Mouse (Mus musculus) B cell, adult 2 months (primary cell): ENCODE measurements at regions not wholly inside any gene's neighbourhood (a gene's known extent, or its start where the extent isn't known, plus 50 kb on each side); places are given as distances from the start of the nearest gene placed in this dataset.

Source experiments
- DNase-seq, 2 experiments: peaks; one replicate each; pipeline ENCODE4 v3.0.0; 2022

DNA sequence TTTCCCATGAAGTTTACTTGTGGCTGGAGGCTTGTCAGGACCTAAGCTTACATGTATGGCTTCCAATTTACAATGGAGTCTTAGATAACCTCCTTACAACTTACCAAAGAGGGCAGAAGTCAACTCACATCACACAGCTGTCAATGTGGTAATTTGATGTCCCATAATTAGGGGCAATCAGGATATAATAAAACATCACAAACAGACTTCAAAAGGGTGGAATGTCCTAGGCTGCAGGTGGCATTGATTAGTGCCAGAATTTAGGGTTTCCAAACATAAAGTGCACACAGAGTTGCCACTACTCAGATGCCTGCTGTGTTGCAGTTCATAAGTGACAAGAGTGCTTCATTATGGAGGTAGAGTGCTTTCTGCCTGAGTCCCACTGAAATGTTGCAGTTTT lies 227.9 kb downstream of the Rnd3 start:
- DNase-seq: no peak

DNA sequence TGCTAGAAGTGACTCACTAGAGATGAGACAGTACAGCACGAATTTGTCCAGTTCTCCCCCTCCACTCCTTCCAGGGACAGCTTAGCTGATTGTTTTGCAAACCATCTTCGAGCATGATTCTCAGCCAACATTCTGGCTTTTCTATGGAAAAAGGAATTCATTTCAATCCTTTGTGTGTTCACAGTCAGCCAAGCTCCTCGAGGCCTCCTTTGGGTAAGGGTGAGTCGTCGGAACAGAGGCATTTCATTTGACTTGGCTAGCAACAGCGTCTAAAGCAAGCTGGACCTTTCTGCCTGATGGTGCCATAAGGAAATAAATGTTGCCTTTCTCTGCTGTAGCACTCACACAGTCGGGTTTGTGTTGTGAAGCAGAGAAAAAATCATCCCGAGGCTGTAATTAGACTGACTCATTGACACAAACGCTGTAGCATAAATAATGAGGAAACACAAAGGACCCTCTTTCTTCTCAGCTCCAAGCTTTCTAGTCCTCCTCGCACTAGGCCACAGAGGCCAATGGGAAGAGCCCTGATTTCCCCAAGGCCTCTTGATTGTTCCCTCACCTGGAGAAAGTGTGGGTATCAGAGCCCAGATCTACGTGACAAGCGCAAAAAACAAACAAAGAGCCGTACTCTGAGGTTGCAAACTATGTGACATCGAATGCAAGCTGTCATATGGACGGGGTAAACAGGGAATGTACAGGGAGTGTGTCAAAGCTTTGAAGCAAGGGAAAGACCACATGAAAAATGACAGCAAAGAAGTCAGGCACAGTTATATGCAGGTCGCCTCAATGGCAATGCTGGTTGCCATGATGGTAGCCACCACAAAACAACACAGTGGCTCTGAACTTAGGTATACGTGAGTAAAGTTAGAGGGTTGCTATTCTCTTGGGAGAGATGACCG lies 232.3 kb downstream of the Rnd3 start:
- no peak for DNase-seq

DNA sequence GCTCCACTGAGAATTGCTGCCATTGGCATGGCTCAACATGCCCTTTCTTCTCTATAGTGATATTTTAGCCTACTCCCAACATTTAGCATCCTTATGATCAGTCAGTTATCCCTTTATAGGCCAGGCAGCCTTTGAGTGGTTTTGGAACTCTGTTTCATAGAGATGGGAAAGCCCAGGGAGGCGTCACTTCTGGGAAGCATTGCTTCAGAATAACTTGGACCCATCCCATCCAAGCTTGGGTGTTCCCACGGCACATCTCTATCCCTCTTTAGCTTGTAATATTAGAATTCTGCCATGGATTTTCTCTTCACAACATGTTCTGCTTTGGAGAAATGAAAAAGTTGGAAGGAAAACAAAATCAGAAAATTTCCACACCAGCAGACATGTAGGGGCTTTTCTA lies 233.8 kb downstream of the Rnd3 start:
- no peak for DNase-seq

DNA sequence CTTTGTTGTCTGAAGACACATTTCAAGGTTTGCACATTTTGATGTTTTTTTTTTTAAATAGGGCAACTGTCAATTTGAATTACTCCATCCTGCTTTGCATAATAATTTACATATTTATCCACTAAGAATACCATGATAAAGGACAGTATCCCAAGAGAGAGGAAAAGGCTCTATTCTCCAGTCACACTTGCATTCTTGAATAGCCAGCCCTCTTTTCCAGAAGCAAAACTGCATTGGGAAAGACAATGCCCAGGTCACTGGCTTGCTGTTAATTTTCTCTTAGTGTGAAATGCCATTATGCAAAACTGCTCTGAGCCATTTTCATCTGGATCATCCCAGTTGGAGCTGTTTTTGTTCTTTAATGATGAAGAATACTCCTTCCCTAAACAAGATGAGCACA lies 234.7 kb downstream of the Rnd3 start:
- DNase-seq: no peak

DNA sequence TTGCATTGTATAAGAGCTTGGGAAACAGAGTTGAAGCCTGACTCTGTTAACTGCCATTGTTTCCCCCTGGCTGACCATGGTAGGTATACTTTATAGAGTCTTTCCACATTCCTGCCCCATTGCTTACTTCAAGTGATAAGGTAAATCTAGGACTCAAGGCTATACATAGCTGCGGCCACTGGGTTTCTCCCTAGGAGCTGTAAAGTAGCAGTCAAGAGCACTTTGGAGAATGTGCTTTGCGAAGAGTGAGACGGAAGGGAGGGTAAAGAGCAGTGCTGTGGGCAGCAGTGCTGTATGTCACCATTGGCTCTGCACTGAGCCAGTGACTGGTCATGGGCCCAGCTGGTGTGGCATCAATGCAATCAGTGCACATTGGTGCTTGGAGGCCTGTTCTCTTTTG lies 240.1 kb downstream of the Rnd3 start:
- DNase-seq: no peak

DNA sequence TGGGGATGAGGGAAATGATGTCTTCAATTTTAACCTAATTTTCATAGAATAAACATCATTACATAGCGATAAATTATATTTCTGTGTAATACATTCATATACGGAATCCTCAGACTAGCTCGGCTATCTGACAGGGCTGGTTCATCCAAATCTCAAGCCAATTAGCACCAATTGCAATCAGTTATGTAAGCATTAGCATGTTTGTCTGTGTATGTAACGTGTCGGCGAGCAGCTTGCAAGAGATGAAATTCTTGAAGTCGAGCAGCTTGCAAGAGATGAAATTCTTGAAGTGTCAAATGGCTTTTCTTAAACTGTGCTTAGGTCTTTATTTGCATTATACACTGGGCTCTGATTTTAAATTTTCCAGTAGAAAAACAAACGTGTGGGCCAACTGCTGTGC lies 246.2 kb downstream of the Rnd3 start:
- no peak for DNase-seq

DNA sequence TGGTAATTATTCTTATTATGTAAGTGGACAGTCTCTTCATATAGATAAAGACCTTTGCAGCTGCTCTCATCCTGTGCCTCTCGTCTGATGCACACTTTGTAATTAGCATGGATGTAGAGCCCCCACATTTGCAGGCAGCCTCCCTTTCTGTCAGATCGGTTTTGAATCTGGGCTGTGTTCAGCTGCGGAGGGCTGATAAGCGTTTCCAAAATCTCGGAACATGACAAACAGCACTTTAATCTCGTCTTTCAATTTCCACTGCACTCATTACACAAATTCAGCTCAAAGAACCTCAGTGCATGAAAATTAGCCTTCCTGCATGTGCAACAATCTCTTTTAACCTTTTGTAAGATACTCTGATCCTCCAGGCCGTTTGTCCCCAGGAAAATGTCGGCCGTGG lies 246.7 kb downstream of the Rnd3 start:
- no peak for DNase-seq

DNA sequence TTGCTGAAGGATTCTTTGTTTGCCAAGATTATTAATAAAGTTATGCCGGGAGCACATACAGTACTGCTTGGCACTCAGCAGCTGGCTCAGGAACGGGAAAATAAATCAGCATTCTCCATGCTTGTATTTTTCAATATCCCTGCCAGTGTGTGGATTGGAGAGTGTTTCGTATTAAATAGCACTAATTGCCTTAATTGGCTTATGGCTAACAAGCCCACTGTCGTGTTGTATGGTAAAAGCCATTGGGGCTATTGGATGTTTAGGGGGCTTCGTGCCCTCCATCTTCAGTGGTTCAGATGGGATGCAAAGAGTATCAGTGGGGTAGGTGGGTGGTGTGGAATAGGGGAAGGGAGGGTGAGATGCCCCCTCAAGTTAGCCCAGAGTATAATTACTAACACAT lies 259.9 kb downstream of the Rnd3 start:
- DNase-seq: no peak

DNA sequence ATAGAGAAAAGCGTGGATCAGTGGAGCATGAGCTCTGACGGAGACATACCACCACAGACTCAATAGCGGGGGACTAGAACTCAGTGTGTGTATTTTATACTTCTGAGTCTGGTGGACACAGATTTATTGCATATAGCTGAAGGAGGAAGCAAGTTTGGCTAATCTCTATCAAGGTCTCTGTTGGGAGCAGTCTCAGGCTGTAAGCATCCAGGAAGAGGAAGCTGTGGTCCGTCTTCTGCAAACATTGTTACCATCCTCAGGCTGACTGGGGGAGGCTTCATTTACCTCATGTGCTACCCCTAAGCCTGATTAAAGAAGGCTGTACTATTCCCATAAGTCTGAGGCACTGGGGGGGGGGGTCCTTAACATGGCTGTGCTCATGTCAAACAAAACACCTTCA lies 261.0 kb downstream of the Rnd3 start:
- DNase-seq: no peak

DNA sequence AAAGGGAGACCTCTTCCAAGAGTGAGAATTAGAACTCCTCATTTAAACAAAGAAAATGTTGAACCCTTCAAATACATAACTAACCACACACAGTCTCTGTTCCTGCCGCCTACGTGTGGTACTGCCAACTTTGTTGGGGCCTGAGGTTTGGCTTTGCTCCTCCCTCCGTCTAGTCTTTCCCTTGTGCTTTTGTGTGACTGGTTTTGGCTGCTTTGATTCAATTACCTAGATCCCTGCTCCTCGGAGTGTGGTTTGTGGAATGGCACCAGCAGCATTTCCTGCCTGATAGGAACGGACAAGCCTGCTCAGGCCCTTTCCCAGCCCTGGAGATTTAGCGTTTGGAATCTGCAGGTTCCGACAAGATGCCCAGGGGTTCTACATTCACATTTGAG lies 263.0 kb downstream of the Rnd3 start:
- no peak for DNase-seq

DNA sequence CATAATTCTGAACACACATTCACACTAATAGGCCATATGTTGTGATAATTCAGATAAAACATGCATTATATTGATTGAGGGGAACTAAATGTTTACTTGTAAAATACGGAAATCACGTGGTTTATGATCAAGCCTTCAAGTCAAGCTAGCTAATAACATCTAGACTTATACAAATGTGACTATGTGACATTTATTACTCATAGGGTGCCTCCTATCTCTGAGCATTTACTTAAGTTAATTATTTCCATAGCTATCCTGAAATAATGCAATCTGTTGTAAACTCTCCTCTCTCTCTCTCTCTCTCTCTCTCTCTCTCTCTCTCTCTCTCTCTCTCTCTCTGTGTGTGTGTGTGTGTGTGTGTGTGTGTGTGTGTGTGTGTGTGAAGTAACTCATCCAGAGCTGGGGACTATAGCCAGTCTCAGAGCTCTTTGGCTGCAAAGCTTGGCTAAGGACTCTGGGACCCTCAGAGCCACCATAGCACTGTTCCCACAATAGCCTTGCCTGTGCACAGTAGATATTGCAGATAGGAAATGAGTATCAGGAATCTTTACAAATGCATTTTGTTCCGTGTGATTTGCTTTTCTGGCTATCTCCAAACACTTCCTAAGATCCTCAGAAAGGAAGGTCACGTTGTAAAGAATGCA lies 263.5 kb downstream of the Rnd3 start:
- no peak for DNase-seq

DNA sequence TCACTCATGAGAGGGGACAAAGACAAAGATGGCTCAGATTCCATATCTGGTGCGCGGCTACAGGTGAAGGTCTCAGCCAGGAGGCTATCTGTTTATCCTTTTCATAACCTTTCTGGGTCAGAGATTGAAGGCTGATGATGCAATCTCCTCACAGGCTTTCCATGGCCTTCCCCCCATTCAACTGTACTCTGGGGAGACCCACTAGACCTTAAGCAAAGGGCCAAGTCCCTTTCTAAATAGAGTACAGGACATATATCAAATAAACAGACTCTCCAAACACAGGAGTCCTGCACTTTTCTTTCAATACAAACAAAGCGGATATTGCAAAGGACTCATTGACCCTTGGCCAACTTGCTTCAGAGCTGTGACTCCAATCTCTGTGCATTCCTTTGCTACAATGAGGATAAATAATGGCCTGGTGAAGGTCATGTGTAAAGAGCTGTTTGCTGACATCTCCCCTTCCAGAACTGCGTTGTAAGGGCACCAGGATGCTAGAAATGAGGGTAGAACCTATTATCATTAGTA lies 267.3 kb downstream of the Rnd3 start:
- DNase-seq: no peak

DNA sequence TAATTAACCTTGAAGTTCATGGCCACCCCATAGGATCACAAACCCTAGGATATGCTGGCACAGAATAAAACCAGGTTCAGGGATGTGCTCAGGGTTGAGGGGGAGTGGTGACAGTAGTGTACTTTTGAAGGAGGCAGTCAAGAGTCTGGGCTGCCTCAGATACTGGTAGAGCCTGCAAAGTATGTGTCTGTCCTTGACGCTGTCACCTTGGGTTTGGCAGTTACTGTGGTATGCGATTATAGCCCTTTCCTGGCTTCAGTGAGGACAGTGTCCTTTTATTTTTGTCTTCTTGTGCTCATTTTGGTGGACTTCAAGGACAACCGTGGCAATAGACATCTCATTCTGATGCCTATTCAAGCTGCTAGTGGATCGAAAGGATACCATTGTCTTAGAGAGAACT lies 268.1 kb downstream of the Rnd3 start:
- no peak for DNase-seq

DNA sequence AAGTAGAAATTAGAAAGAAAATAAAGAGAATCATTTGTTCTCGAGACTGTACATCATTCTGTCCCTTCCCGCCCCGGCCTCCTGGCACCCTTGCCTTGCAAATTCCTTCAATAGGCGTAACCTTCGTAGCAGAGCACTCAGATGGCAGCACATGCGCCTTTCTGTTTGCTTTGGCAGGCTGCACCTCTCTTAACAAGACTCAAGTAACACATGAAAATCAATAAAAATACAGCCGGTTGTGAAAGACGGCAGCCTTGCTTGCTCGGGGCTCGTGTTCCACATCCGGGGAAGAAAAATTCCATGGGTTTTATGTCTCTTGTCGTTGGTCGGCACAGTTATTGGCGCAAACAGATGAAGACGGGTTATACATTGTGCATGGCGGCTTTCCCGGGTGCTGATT lies 271.2 kb downstream of the Rnd3 start:
- DNase-seq: no peak

DNA sequence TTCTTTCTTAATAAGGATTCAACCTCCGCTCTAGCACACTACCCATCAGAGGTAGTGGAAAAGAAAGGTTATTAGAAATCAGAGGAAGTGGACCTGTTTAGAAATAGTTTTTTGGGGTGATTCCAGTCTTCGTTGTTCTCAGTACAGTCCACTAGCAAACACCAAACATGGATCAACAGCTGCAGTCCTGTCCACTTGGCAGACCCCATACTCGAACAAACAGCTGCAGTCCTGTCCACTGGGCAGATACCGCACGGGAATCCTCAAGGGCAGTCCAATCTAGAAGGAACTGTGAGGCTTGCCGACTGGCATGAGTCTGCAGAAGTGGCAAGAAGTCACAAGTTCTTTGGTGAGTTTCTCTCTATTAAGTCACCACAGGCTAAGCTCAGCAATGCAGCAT lies 273.8 kb downstream of the Rnd3 start:
- no peak for DNase-seq

DNA sequence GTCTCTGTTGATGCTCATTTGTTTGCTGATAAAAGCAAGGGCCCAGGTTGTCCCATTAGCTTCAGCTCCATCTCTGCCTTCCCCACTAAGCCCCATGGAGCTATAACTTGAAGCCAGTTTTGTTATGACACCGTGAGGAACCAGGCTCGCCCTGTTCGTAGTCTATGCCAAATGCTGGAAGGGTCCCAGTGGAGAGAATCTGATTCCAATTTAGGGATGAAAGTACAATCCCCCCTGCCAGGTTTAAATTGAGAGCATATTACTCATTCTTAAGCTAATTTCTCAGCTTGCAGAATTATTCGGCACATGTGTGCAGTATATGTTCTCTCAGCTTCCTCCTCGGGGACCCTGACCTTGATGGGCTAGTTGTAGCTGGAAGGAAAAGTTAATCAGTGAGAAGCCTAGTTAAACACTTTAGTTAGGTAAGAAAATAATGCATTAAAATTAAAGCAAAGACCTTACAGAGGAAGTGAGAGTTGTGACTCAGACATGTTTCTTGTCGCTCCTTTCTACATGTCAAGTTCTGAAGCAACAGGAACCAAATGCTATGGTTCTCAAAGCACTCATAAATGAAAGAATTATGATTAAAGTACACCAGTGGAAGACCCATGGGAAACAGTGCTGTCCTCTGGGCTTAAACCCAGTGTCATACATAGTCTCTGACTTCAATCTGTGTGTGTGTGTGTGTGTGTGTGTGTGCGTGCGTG lies 295.2 kb downstream of the Rnd3 start:
- DNase-seq: peak in 1 of 2 experiments; percentile 6

DNA sequence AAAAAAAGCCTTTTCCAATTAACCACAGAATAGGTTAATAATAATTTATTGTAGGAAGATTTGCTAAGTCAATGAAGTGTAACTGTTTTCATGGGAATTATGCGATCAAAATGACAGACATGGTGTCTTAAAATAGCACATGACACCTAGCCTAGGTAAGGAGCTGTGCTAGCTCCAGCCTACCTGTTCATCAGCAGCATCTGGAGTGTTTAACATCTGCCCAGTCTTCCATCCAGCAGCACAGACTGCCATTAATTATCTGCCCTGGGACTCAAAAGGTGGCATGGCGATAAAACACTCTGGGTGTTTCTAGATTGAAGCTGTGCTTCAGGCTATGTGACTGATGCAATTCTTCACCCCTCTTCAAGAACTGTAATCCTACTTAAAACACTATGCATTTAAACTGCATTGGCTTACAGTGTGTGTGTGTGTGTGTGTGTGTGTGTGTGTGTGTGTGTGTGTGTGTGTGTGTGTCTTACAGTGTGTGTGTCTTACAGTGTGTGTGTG lies 296.4 kb downstream of the Rnd3 start:
- DNase-seq: no peak

DNA sequence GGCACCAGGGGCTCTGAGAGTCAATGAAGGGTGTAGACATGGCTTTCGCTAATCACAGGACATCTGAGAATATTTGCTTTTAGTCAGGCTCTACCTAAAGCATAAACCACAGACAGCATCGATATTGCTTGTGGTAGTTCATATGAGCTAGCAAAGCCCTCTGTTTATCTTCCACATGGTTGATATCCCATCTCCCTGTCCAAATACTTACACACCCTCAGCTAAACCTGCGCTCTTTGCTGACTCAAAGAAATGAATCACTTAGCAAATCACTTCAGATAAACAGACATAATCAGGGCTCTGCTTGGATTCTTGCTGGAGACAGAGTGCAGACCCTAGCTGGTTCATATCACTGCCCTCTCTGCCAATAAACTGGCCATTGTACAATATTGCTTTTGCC lies 298.8 kb downstream of the Rnd3 start:
- DNase-seq: no peak

DNA sequence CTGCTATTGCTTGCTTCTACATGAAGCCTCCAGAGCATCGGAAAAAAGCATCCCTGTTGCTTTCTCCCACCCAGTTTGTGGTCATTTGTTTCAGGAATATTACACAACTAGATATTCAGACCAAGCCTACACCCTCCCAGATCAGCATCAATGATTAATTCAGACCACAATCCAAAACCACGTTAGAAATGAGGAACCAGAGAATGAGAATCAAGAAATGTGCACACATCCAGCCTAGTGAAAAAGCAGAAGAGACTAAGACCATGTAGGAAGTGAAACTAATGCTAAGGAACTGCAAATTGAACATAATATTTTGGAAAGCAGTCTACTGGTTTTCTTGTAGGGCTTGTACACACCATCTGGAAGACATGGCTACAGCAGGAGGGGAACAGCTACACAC lies 307.0 kb downstream of the Rnd3 start:
- peak; percentile 60 to 65 for DNase-seq

DNA sequence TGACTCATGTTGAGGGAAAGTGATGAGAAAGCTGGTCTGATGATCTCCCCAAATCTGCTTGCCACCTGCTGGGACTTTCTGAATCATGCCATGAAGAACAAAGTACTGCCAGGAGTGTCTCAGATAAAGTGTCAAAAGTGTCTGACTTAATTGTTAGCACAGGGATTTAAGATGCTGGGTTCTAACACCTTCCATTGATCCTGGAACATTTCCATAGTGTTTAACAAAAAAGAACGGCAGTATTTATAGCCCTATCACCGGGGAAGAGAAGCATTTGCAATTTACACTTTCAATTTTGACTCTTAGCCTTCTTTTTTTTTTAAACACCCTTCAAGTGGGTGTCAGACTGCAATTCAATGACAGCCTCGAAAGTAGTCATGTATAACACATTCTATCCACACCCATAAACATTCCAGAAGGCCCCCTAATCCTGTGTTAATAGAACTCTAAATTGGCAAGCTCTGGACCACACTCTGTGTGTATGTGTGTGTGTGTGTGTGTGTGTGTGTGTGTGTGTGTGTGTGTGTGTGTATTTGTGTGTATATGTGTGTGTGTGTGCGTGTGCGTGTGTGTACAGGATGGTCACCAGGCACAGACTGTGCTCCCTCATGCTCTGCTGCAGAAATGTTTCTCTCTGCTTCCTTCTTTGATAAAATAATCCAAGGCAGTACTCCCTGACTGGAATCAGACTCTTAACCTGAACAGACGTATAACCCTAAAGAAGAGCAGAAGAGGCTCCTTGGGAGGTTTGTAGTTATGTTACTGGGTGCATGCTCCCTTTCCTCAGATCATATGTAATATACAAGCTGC lies 313.2 kb downstream of the Rnd3 start:
- no peak for DNase-seq

DNA sequence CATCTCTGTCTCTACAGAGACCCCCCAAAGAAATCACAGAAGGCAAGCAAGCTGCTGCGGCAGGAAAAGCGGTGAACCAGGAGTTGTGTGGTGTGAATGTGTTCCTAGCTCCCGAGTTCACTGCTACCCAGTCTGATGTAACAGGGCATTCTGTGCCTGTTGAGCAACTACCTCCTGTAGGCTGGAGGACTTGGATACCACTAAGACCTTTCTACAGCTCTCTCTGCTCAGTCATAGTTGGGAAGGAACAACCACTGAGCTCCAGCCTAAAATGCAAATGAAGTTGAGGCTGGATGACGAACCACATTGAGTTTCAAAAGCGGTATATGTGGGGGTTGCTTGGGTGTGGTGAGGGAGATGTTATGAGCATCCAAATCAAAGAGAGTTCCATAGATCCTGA lies 315.1 kb downstream of the Rnd3 start:
- DNase-seq: no peak

DNA sequence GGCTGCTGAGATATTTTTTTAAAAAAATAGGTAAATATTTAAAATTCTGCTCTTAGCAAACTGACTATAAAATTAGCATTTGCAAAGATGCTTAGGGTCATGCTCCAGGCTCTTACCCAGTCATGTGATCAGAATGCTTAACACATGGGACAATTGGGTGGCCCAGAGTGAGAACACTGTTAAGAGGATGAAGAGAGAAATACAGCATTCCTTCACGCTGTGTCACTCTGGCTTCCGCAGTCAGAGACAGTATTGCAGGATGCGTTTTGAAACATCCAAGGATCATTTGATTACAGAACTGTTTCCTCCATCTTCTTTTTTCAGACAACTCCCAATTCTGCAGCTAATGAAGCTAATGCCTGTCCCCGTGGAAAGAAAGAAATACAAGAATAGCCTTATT lies 316.4 kb downstream of the Rnd3 start:
- DNase-seq: no peak
